Mouse (Mus musculus) induced T-regulatory cell, adult 2 months (primary cell): ENCODE measurements around the gene Calm5.
A peak's percentile ranks its signal among the peaks of the same experiment; 100 is the strongest.
"Not testable (repeated sequence)": the region's sequence is repeated elsewhere in the genome, so short reads cannot be mapped to it uniquely, and the experiment has no call there.

ENCODE experiments used
- DNase-seq: peaks from one replicate; pipeline ENCODE4 v3.0.0-alpha.2; 2012; ENCODE audit warnings: low read depth

The Calm5 gene

DNA sequence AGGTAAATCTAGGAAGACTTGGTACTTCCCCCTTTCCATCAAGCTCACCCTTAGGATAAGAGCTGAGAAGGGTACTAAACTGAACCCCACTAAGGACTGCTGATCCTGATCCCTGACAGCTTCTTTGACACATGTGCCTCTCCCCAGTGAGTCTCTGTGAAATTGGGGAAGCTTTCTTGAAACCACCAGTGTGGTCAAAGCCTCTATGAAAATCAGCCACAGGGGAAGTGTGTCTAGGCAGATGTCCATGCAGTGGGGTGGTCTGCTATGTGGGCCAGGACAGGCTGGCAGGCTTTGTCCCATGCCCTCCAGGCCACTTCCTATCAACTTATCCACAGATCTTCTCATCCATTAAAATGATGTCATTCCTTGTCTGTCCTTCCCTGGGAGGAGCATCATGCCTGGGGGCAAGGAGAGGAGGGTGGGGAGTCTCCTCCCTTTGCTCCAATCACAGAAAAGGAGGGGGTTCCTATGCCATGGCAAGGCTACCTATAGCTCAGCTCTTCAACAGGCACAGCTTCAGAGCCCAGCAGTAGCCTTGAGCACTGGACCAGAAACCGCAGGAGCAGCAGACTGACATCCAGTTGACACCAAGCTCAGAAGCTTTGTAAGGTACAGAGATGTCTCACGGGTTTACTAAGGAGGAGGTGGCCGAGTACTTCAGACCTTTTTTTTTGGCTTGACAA is at the start of gene Calm5:
Gene Calm5, plus strand, starts transcription at position 526 of the 686 bp plus-strand sequence.
- not testable (repeated sequence) for DNase-seq

- DNase-seq = no peak
Observed at GRCm38 (mm10) chr13:3804186-3804585, 49.8 kb upstream of the Calm5 start, which contains the start of gene Calml3. Gene Calml3 (minus strand): TSS chr13:3804316.

GRCm38 (mm10) chr13:3805132-3805531 is 48.8 kb upstream of the Calm5 start:
- DNase-seq = no peak

GRCm38 (mm10) chr13:3805638-3806037 is 48.3 kb upstream of the Calm5 start:
- DNase-seq = no peak

DNA sequence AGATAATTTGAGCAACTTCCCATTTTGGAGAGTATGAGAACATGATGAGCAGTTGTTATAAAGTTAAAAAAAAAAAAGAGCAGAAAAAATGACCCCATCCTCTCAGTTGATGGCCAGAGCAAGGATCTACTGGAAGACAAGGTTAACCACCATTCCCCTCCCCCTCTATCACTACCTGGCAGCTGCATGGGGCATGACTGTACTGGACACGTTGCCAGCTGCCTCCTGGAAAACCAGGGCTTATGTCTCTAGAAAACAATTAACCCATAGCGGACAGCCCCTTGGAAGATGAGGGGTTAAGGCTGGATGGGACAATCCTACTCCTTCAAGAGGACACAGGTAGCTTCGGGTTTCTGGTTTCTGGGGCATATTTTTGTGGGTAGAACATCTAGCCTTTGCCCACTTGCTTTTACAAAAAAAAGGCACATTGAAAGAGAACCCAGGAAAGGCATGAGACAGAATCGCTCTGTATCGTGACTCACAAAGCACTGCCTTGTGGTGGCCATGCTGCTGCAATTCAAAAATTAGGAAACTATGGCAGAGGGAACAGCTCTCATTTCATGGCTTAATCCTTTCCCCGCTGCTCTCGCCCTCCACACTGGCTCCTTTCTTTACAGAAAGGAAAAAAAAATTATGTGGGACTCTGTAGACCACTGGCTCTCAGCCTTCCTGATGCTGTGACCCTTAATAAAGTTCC is 46.7 kb upstream of the Calm5 start:
- no peak for DNase-seq

DNA sequence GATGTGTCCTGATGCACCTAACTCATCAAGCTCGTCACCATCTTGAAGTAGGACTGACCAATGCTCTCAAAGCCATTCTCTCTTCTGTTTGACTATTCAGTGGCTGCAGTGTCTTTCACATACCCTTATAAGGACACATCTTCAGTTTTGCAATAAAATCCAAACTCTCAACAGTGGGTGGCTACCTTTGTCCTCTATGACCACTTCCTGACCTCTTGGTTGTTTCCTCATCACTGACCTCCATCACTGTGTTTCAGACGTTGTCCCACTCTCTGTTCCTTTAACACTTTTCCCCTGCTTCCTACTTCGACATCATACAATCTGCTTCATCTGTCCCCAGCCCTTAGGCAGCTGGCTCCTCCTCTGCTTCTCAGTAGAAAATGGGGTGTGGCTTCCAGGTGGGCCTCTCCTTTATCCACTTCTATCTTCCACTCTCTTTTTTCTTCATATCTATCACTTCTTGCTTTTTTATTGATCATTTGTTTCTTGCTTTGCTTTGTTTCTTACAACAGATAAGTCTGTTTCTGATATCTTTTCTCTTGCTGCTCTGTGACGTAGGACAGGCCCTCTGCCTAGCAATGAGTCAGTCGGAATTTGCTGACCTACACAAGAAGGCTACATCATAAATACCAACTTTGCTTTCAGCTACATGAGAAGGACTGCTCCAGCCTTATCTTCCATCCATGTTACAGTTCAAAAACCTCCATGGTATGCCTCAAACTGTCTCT is 35.8 kb upstream of the Calm5 start:
- no peak for DNase-seq

- DNase-seq = no peak
Observed at GRCm38 (mm10) chr13:3818740-3819076, 35.3 kb upstream of the Calm5 start.

DNA sequence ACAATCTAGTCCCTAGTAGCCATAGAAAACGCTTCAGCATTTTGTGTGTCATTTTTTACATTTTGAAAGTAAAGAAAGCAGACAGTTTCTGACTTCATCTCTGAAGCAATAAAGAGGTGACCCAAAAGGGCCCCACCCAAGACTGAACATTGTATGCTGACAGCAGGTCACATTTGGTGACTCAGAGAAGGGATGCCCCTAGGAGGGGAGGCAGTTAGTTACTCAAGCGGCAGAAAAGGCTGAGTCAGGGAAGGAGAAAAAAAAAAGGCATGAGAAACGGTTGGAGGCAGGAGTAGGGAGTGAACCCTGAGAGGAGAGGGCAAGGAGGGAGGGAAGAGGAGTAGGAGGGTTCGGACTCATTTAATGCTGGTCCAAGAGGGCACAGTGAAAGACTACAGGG is 31.9 kb upstream of the Calm5 start:
- no peak for DNase-seq

DNA sequence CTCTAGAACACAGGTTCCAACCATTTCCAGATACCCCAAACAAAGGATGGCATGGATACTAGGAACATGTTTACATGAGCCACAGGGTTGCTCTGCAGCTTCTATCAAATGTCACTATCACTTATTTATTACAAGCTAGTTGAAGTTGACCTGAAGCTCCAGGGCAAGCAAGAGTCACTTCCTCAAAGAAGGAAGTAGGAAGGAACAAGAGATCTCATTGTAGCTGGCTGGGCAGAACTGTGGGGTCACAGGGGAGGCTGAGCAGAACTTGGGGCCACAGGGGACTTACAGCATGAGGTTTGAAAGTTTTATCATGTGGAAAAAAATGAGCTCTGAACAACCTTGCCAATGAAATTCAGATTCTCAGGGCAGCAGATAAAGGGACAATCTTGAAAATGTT is 28.2 kb upstream of the Calm5 start:
- no peak for DNase-seq

- DNase-seq = no peak
Observed at GRCm38 (mm10) chr13:3831546-3831945, 22.4 kb upstream of the Calm5 start.

DNA sequence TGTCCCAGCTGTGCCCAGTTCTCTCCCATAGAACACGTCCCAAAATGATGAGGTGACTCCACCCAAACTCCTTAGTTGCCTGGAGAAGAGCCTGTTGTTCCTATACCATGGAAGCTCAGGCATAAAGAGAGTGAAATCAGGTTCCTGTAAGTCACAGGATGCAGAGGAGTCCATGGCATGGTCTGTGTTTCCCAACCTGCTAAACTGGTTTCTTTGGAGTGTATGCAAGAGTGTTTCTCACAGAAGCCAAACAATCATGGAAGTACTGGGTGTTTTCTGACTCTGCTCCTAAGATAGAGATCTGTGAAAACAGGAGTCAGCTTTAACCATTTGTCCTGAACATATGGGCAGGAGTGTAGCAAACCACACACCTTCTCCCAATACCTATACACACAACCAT is 22.0 kb upstream of the Calm5 start:
- no peak for DNase-seq

DNA sequence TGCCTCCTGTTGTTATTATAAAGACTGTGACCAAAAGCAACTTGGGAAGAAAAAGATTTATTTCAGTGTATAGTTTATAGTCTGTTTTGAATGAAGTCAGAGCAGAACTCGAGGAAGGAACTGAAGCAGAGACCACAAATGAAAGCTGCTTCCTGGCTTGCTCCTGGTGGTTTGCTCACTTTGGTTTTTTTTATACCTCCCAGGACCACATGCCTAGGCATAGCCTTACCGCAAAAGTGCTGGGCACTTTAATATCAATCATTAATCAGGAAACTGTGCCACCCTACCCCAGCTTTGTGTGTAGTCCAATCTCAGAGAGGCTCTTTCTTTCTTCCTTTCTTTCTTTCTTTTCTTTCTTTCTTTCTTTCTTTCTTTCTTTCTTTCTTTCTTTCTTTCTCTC is 21.5 kb upstream of the Calm5 start:
- no peak for DNase-seq

DNA sequence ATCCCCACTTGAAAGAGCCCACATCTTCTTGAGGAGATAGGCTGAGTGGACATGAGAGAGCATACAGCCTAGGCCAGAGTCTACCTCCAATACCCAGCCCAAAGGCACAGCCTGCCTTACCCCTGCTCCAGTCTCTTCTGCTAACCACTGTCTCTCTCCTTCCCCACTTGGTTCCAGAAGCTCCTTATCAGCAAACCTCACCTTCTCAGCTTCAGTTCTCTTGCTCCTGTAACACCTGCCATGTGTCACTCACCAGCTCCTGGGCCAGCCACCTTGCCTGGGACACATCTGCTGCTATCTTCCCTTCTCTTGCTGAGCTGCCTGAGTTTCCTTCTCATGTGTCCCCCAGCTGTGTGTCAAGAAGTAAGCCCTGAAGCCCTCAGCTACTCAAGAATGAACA is 20.3 kb upstream of the Calm5 start:
- DNase-seq = not testable (repeated sequence)

DNA sequence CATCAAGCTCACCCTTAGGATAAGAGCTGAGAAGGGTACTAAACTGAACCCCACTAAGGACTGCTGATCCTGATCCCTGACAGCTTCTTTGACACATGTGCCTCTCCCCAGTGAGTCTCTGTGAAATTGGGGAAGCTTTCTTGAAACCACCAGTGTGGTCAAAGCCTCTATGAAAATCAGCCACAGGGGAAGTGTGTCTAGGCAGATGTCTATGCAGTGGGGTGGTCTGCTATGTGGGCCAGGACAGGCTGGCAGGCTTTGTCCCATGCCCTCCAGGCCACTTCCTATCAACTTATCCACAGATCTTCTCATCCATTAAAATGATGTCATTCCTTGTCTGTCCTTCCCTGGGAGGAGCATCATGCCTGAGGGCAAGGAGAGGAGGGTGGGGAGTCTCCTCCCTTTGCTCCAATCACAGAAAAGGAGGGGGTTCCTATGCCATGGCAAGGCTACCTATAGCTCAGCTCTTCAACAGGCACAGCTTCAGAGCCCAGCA is 16.6 kb upstream of the Calm5 start, which contains the start of gene Calm4:
Gene Calm4, plus strand, starts transcription at position 446 of the 496 bp plus-strand sequence.
- not testable (repeated sequence) for DNase-seq

GRCm38 (mm10) chr13:3840662-3841061 is 13.3 kb upstream of the Calm5 start:
- not testable (repeated sequence) for DNase-seq

DNA sequence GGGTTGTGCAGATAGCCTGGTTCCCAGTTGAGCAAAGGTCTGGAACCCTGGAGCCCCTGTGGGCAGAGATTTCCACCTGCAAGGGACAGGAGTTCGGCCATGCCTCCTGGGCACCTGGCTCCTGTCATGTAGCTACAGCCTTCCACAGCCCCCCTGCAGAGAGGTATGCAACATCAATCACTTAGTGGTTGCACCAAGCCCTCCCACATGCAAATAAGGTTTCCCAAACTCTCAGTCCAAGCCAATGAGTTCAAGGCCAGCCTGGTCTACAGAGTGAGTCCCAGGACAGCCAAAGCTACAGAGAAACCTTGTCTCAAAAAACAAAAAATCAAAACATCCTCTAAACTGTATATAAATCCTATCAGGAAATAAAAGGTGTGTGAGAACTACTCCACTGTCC is 3.6 kb upstream of the Calm5 start:
- DNase-seq = no peak

GRCm38 (mm10) chr13:3854856-3855255 is 883 bp downstream of the Calm5 start:
- no peak for DNase-seq

GRCm38 (mm10) chr13:3856252-3856651 is 2.3 kb downstream of the Calm5 start:
- no peak for DNase-seq

- DNase-seq = no peak
Observed at GRCm38 (mm10) chr13:3861251-3861650, 7.3 kb downstream of the Calm5 start.

- no peak for DNase-seq
Observed at GRCm38 (mm10) chr13:3862325-3862724, 8.4 kb downstream of the Calm5 start.

GRCm38 (mm10) chr13:3862922-3863580 is 9.1 kb downstream of the Calm5 start:
- DNase-seq = no peak

DNA sequence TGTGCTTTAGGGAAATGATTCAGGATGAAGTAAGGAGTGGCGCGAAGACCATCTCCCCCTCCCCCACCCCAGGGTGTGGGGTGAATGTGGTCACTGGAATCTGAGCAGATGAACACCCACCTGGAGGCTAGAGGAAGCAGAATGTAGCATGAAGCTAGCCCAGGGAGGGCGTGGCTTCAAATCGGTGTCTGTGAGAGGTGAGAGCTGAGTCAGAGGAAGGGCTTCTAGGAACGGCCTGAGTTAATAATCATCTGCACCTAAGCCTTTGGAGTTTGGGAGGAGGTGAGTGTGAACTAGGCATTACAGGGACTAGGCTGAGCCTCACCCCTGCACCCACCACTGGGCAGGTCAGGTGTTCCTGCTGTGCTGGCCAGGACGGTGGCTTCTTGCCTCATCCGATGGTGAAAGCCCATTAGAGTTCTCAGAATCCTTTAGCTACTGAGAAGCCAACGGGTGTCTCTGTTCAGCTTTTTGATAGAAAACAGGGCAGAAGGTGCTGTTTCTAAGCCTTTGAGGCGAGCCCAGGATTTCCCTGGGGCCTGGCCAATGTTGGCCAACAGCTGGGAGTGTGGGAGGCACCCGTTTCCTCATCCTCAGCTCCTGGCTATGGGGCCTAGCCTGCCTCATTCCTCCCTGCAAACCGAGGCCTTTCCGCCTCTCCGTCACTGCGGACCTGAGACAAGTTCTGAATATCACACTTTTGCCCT is 11.8 kb downstream of the Calm5 start:
- peak; percentile 10 for DNase-seq
